ENCODE assay signal across 10 mouse cellular contexts in the genomic region with DNA sequence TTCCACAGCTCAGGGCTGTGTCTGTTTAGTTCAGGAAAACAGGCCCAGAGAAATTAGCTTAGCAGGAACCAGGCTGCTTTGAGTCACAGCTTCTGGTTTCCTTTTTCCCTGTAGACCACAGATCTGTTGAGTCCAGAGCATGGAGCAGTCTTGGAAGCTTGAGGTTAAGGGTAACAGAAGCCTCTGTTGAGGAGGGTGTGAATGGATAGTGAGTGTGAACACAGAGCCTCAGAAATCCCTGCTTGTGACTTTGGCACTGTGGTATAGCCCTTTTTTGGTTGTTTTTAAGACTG. TPM values are rescaled to one million over a fixed set of nuclear protein-coding genes. Genes with fewer than 3 reads are reported as not detected.
A peak's percentile ranks its signal among the peaks of the same experiment; 100 is the strongest.
DNase-seq lines count a peak whose midpoint lies in the region; ATAC-seq and TF ChIP-seq lines count a peak whose summit lies in the region.
"Had no signal": no experiment of that assay in that cellular context is flagged by ENCODE, and none has a peak within 500 bp of the region (broad histone marks: within the 10 kb centered on the region; RNA-seq: fewer than 3 reads in every experiment).

No protein-coding gene starts in this region.

- no peaks in the 10 kb centered on the region for H3K27me3 ChIP-seq in lung, postnatal 0 days (replicated peaks; ENCODE audit: insufficient read depth, low read length)
- H3K27me3 ChIP-seq in heart, embryonic 16.5 days (ENCODE audit: control insufficient read depth, insufficient read depth, low read length), result no peaks in the 10 kb centered on the region
- peaks cover 19% of the 10 kb centered on the region for H3K27me3 ChIP-seq in neural tube, embryonic 15.5 days (replicated peaks)

- TF ChIP-seq EP300 in lung, postnatal 0 days (IDR thresholded peaks at IDR 0.05), result no peak

- peak overlapping the region; percentile 73 for H3K4me3 ChIP-seq in gastrocnemius, adult 2 months
- peak overlapping the region; percentile 86 for H3K4me3 ChIP-seq in lung, postnatal 0 days (ENCODE audit: low read depth, low read length)
- peak overlapping the region; percentile 76 for H3K4me3 ChIP-seq in heart, embryonic 16.5 days (ENCODE audit: low read length)
- peak overlapping the region; percentile 42; the same call in 1 of the 2 replicates for H3K4me3 ChIP-seq in neural tube, embryonic 15.5 days (replicated peaks)

- peaks cover 16% of the 10 kb centered on the region; the same call in 1 of the 2 replicates for H3K4me1 ChIP-seq in lung, postnatal 0 days (ENCODE audit: insufficient read depth, low read depth, low read length)
- H3K4me1 ChIP-seq in heart, embryonic 16.5 days (ENCODE audit: control insufficient read depth, insufficient read depth, low read length), result peaks cover 30% of the 10 kb centered on the region
- peaks cover 10% of the 10 kb centered on the region for H3K4me1 ChIP-seq in neural tube, embryonic 15.5 days

- H3K9ac ChIP-seq in lung, postnatal 0 days (replicated peaks; ENCODE audit: low read depth), result peak overlapping the region; percentile 89
- H3K9ac ChIP-seq in heart, embryonic 16.5 days (ENCODE audit: low read length), result peak overlapping the region; percentile 86
- no peak overlapping the region for H3K9ac ChIP-seq in neural tube, embryonic 15.5 days (replicated peaks)
- H3K9ac ChIP-seq: hindbrain, embryonic 12.5 days had no signal

- peak overlapping the region; percentile 88 for H3K27ac ChIP-seq in gastrocnemius, adult 2 months
- H3K27ac ChIP-seq in lung, postnatal 0 days (ENCODE audit: low read length), result peak overlapping the region; percentile 90
- peak overlapping the region; percentile 76; the same call in 1 of the 2 replicates for H3K27ac ChIP-seq in heart, embryonic 16.5 days (ENCODE audit: low read length)
- H3K27ac ChIP-seq in neural tube, embryonic 15.5 days (replicated peaks), result no peak overlapping the region
- H3K27ac ChIP-seq: hindbrain, embryonic 12.5 days had no signal

- intact Hi-C loops in gastrocnemius, adult 2 months (cut with DNase I), result no loop called here
- intact Hi-C loops in gastrocnemius, postnatal 36 days (cut with DNase I), result no loop called here

- H3K36me3 ChIP-seq in lung, postnatal 0 days (ENCODE audit: insufficient read depth, low read length), result no peaks in the 10 kb centered on the region
- H3K36me3 ChIP-seq in heart, embryonic 16.5 days (ENCODE audit: control insufficient read depth, insufficient read depth), result peaks cover 2% of the 10 kb centered on the region; the same call in 1 of the 2 replicates
- H3K36me3 ChIP-seq in neural tube, embryonic 15.5 days, result no peaks in the 10 kb centered on the region
- H3K36me3 ChIP-seq: hindbrain, embryonic 12.5 days had no signal

- no peak for DNase-seq in gastrocnemius, adult 2 months
- no peak for DNase-seq in gastrocnemius, postnatal 36 days
- peak; percentile 30 for DNase-seq in lung, postnatal 0 days (ENCODE audit: low spot score)
- no peak for DNase-seq in lung, adult 18-20 months
- DNase-seq in thymus, postnatal 0 days (ENCODE audit: low spot score), result no peak
- no peak for DNase-seq in layer of hippocampus, postnatal 36 days
- DNase-seq: cerebellum, postnatal 14 days had no signal

- TF ChIP-seq CTCF in gastrocnemius, adult 2 months (IDR thresholded peaks at IDR 0.05), result no peak
- no peak for TF ChIP-seq CTCF in lung, postnatal 0 days (IDR thresholded peaks at IDR 0.05)

- H3K4me2 ChIP-seq in lung, postnatal 0 days (replicated peaks; ENCODE audit: low read depth, low read length), result peak overlapping the region; percentile 87
- H3K4me2 ChIP-seq in heart, embryonic 16.5 days (ENCODE audit: low read depth, low read length), result peak overlapping the region; percentile 85
- peak overlapping the region; percentile 55 for H3K4me2 ChIP-seq in neural tube, embryonic 15.5 days

- H3K9me3 ChIP-seq in lung, postnatal 0 days (ENCODE audit: low read length), result no peaks in the 10 kb centered on the region
- H3K9me3 ChIP-seq in heart, embryonic 16.5 days (replicated peaks; ENCODE audit: control insufficient read depth, low read length), result no peaks in the 10 kb centered on the region
- no peaks in the 10 kb centered on the region for H3K9me3 ChIP-seq in neural tube, embryonic 15.5 days (replicated peaks)
- H3K9me3 ChIP-seq: hindbrain, embryonic 12.5 days had no signal

- ATAC-seq in lung, postnatal 0 days, result no peak
- ATAC-seq in heart, embryonic 16.5 days (replicated peaks; ENCODE audit: extremely low read depth, insufficient read depth, low FRiP score), result no peak
- ATAC-seq in neural tube, embryonic 15.5 days (ENCODE audit: low FRiP score), result no peak

RNA-seq across cellular contexts. Expression of gene Trim25, which starts 1.3 kb away (rescaled TPM):
- 1 to 10 TPM; 5.9 to 9.0 TPM for total RNA-seq in gastrocnemius, adult 2 months (2021)
- 1 to 10 TPM; 7.7 to 8.5 TPM for total RNA-seq in gastrocnemius, postnatal 36 days (2021)
- 23.5 and 24.3 TPM in 2 replicates for polyA plus RNA-seq in lung, postnatal 0 days (2015; fragmentation: Nextera tagmentation; extraction: Ambion mirVana)
- polyA plus RNA-seq in heart, embryonic 16.5 days (2015; fragmentation: Nextera tagmentation; extraction: Ambion mirVana), result 18.3 and 22.1 TPM in 2 replicates
- 5.5 and 13.7 TPM in 2 replicates for polyA plus RNA-seq in neural tube, embryonic 15.5 days (2015; fragmentation: Nextera tagmentation; extraction: Ambion mirVana)
- 37.2 and 48.9 TPM in 2 replicates for polyA plus RNA-seq in thymus, postnatal 0 days (2015; fragmentation: Nextera tagmentation; extraction: Ambion mirVana)
- 1 to 10 TPM; 3.4 to 4.5 TPM for total RNA-seq in layer of hippocampus, postnatal 36 days (2021)

RNA-seq across cellular contexts. Expression of gene Coil, which starts 30.4 kb away (rescaled TPM):
- 1 to 10 TPM; 3.8 to 4.6 TPM for total RNA-seq in gastrocnemius, adult 2 months (2021)
- total RNA-seq in gastrocnemius, postnatal 36 days (2021), result 1 to 10 TPM; 3.3 to 3.8 TPM
- polyA plus RNA-seq in lung, postnatal 0 days (2015; fragmentation: Nextera tagmentation; extraction: Ambion mirVana), result 5.6 and 5.8 TPM in 2 replicates
- polyA plus RNA-seq in heart, embryonic 16.5 days (2015; fragmentation: Nextera tagmentation; extraction: Ambion mirVana), result 9.4 and 9.7 TPM in 2 replicates
- polyA plus RNA-seq in neural tube, embryonic 15.5 days (2015; fragmentation: Nextera tagmentation; extraction: Ambion mirVana), result 26.0 and 28.5 TPM in 2 replicates
- polyA plus RNA-seq in thymus, postnatal 0 days (2015; fragmentation: Nextera tagmentation; extraction: Ambion mirVana), result 14.4 and 14.5 TPM in 2 replicates
- 10 to 100 TPM; 17.5 to 19.4 TPM for total RNA-seq in layer of hippocampus, postnatal 36 days (2021)

RNA-seq across cellular contexts. Expression of gene Elobl, which starts 33.7 kb away (rescaled TPM):
- total RNA-seq in gastrocnemius, adult 2 months (2021), result not detected
- not detected for total RNA-seq in gastrocnemius, postnatal 36 days (2021)
- not detected in 2 replicates for polyA plus RNA-seq in lung, postnatal 0 days (2015; fragmentation: Nextera tagmentation; extraction: Ambion mirVana)
- polyA plus RNA-seq in heart, embryonic 16.5 days (2015; fragmentation: Nextera tagmentation; extraction: Ambion mirVana), result not detected in 2 replicates
- not detected in 2 replicates for polyA plus RNA-seq in neural tube, embryonic 15.5 days (2015; fragmentation: Nextera tagmentation; extraction: Ambion mirVana)
- polyA plus RNA-seq in thymus, postnatal 0 days (2015; fragmentation: Nextera tagmentation; extraction: Ambion mirVana), result 0.81 and 0.82 TPM in 2 replicates
- not detected for total RNA-seq in layer of hippocampus, postnatal 36 days (2021)
- polyA plus RNA-seq: hindbrain, embryonic 12.5 days had no signal

RNA-seq across cellular contexts. Expression of gene Scpep1, which starts 45.2 kb away (rescaled TPM):
- total RNA-seq in gastrocnemius, adult 2 months (2021), result 10 to 100 TPM in 1 of 2 experiments, 1 to 10 TPM in 1; 6.1 to 11.2 TPM
- total RNA-seq in gastrocnemius, postnatal 36 days (2021), result 1 to 10 TPM; 8.4 to 9.0 TPM
- 63.0 and 68.8 TPM in 2 replicates for polyA plus RNA-seq in lung, postnatal 0 days (2015; fragmentation: Nextera tagmentation; extraction: Ambion mirVana)
- polyA plus RNA-seq in heart, embryonic 16.5 days (2015; fragmentation: Nextera tagmentation; extraction: Ambion mirVana), result 43.6 and 50.8 TPM in 2 replicates
- polyA plus RNA-seq in neural tube, embryonic 15.5 days (2015; fragmentation: Nextera tagmentation; extraction: Ambion mirVana), result 29.6 and 35.0 TPM in 2 replicates
- 19.5 TPM in 2 replicates for polyA plus RNA-seq in thymus, postnatal 0 days (2015; fragmentation: Nextera tagmentation; extraction: Ambion mirVana)
- total RNA-seq in layer of hippocampus, postnatal 36 days (2021), result 10 to 100 TPM; 12.9 to 13.1 TPM
